Comparison of ENCODE assay signal across 8 mouse cellular contexts in the genomic region with DNA sequence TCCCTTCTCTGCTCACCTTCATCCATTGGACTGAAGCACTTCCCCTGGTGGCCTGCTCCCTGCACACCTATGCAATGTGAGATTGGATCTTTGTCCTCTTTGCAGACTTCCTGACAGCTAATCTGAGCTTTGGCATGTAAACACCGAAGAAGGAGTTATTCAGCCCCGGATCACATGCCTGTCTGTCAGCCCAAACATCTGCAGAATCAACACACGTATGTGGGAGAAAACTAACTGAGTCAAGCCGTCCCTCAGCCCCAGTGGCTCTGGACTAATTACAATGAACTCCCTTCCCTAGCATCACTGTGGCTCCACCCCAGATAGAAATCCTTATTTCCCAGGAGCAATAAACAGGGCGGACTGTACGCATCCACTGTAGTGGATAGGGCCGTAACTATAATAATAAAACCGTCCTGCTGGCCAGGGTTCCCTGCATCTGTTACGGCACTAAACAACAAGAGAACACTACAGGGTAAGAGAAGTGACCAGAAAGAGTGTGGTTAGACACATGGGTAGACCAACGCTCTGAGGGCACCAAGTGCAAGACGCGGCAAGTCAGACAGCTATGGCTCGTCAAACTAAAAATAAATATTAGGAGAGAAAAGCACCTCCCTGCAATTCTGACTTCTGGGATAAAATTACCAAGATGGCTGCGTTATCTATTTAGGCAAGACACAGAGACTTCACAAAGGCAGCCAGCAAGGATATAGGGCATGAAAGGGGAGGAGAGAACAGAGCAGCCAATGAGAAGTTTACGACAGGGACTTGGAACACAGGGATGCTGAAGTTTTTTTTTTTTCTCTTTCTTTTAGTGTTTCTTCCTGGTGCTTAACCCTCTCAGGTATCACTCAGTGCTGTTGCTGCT. TPM values are rescaled to one million over a fixed set of nuclear protein-coding genes. Genes with fewer than 3 reads are reported as not detected.
DNase-seq lines count a peak whose midpoint lies in the region; ATAC-seq and TF ChIP-seq lines count a peak whose summit lies in the region.

No protein-coding gene starts in this region.

- TF ChIP-seq POLR2A in CH12.LX (IDR thresholded peaks at IDR 0.05; ENCODE audit: low read depth, low read length): no peak

- H3K4me2 ChIP-seq in CH12.LX (ENCODE audit: insufficient read depth, low read depth, poor library complexity, severe bottlenecking): 0 out of 2 replicates have a peak overlapping the region, but pooled peaks have one; percentile 86
- H3K4me2 ChIP-seq in embryonic facial prominence, embryonic 11.5 days (ENCODE audit: low read depth, low read length): peak overlapping the region; percentile 87
- H3K4me2 ChIP-seq in heart, embryonic 14.5 days (ENCODE audit: low read length): peak overlapping the region; percentile 76

- dilution Hi-C loops in CH12.LX (cut with MboI; ENCODE audit: extremely low pct_ligation_motif_present, extremely low pct_unique_long_range_greater_than_20kb, low sequenced_read_pairs): no loop called here

- no peak for ATAC-seq in embryonic facial prominence, embryonic 11.5 days (replicated peaks; ENCODE audit: insufficient number of reproducible peaks, low FRiP score, low TSS enrichment, low read depth)
- 0 out of 2 replicates have a peak, but pooled peaks have one; percentile 24 for ATAC-seq in heart, embryonic 14.5 days (ENCODE audit: insufficient number of reproducible peaks, insufficient read depth, low FRiP score, low read depth)

- no peak for TF ChIP-seq RAD21 in CH12.LX (IDR thresholded peaks at IDR 0.05; ENCODE audit: low read depth, low read length)

- no peak overlapping the region for H3K4me3 ChIP-seq in CH12.LX (replicated peaks in 1 of 3; ENCODE audit: low read depth in 2 of 3, low read length in 2 of 3, poor library complexity in 1 of 3)
- peak overlapping the region; percentile 59 for H3K4me3 ChIP-seq in embryonic facial prominence, embryonic 11.5 days (ENCODE audit: low read depth, low read length)
- peak overlapping the region; percentile 41 to 66 for H3K4me3 ChIP-seq in heart, embryonic 14.5 days (ENCODE audit: control insufficient read depth in 1 of 2, insufficient read depth in 1 of 2, low read depth in 1 of 2, low read length in 2 of 2)

- TF ChIP-seq EP300 in CH12.LX (IDR thresholded peaks at IDR 0.05; ENCODE audit: low read length): no peak

- no peak overlapping the region for H3K27ac ChIP-seq in CH12.LX (ENCODE audit: insufficient read depth, low read depth)
- peak overlapping the region; percentile 20; the same call in 1 of the 2 replicates for H3K27ac ChIP-seq in embryonic facial prominence, embryonic 11.5 days (replicated peaks; ENCODE audit: low read depth, low read length)
- peak overlapping the region; percentile 81 to 92 for H3K27ac ChIP-seq in heart, embryonic 14.5 days (replicated peaks in 1 of 2; ENCODE audit: control insufficient read depth in 1 of 2, insufficient read depth in 1 of 2, low read depth in 2 of 2, low read length in 2 of 2)

- 14% methylated on average over 15 of the region's 15 CpGs for WGBS in embryonic facial prominence, embryonic 11.5 days
- 8% methylated on average over 15 of the region's 15 CpGs for WGBS in heart, embryonic 14.5 days

- in situ Hi-C loops in CH12.LX (cut with MboI; ENCODE audit: low pct_ligation_motif_present, low pct_unique_long_range_greater_than_20kb, low sequenced_read_pairs): loop anchor here (25.0 kb wide), 1 partner anchor 1015 kb away; no protein-coding TSS in a partner anchor

- no peaks in the 10 kb centered on the region for H3K79me2 ChIP-seq in CH12.LX (replicated peaks; ENCODE audit: control insufficient read depth, extremely low read depth, insufficient read depth, poor library complexity, severe bottlenecking)

- H3K36me3 ChIP-seq in CH12.LX (replicated peaks in 1 of 2; ENCODE audit: control insufficient read depth in 1 of 2, insufficient read depth in 1 of 2, low read length in 1 of 2): peaks cover 0 to 4% of the 10 kb centered on the region in 2 experiments
- H3K36me3 ChIP-seq in embryonic facial prominence, embryonic 11.5 days (replicated peaks; ENCODE audit: control insufficient read depth, insufficient read depth, low read depth, low read length): no peaks in the 10 kb centered on the region
- H3K36me3 ChIP-seq in heart, embryonic 14.5 days (ENCODE audit: control insufficient read depth, insufficient read depth, low read length): 0 out of 2 replicates have a peak, but pooled peaks cover 2% of the 10 kb centered on the region

- TF ChIP-seq CTCF in CH12.LX (conservative IDR thresholded peaks at IDR 0.05 in 1 of 2, IDR thresholded peaks at IDR 0.05 in 1 of 2; ENCODE audit: low read depth in 2 of 2, low read length in 2 of 2): no peak

- H3K4me1 ChIP-seq in CH12.LX (ENCODE audit: control insufficient read depth in 1 of 2, insufficient read depth in 2 of 2): peaks cover 0 to 15% of the 10 kb centered on the region in 2 experiments; a peak in 2 of 4 replicates
- H3K4me1 ChIP-seq in embryonic facial prominence, embryonic 11.5 days (ENCODE audit: control insufficient read depth, insufficient read depth, low read length): no peaks in the 10 kb centered on the region
- peaks cover 4 to 24% of the 10 kb centered on the region in 2 experiments; a peak in 3 of 4 replicates for H3K4me1 ChIP-seq in heart, embryonic 14.5 days (ENCODE audit: control insufficient read depth in 2 of 2, insufficient read depth in 2 of 2, low read length in 2 of 2)

- H3K9me3 ChIP-seq in CH12.LX (replicated peaks; ENCODE audit: low read length): peaks cover 7% of the 10 kb centered on the region
- no peaks in the 10 kb centered on the region for H3K9me3 ChIP-seq in embryonic facial prominence, embryonic 11.5 days (replicated peaks; ENCODE audit: control insufficient read depth, low read length)
- H3K9me3 ChIP-seq in heart, embryonic 14.5 days (ENCODE audit: control insufficient read depth, low read length): no peaks in the 10 kb centered on the region

- H3K27me3 ChIP-seq in CH12.LX (replicated peaks): no peaks in the 10 kb centered on the region
- no peaks in the 10 kb centered on the region for H3K27me3 ChIP-seq in embryonic facial prominence, embryonic 11.5 days (ENCODE audit: control insufficient read depth, insufficient read depth, low read length)
- H3K27me3 ChIP-seq in heart, embryonic 14.5 days (ENCODE audit: control insufficient read depth, insufficient read depth, low read length): no peaks in the 10 kb centered on the region

- H3K9ac ChIP-seq in CH12.LX (ENCODE audit: insufficient read depth, low read depth): no peak overlapping the region
- 0 out of 2 replicates have a peak overlapping the region, but pooled peaks have one; percentile 13 for H3K9ac ChIP-seq in embryonic facial prominence, embryonic 11.5 days (replicated peaks; ENCODE audit: low read length)
- H3K9ac ChIP-seq in heart, embryonic 14.5 days (ENCODE audit: low read length): peak overlapping the region; percentile 91

- no peak for DNase-seq in CH12.LX (ENCODE audit: extremely low read depth)
- DNase-seq in embryonic facial prominence, embryonic 11.5 days (ENCODE audit: low spot score): peak; percentile 41
- peak; percentile 47 for DNase-seq in lung, postnatal 10 days
- no peak for DNase-seq in spleen, adult 12 weeks (ENCODE audit: low spot score)
- DNase-seq in thymus, postnatal 4 days: no peak
- no peak for DNase-seq in cerebellum, postnatal 14 days
- no peak for DNase-seq in adrenal gland, postnatal 4 days (ENCODE audit: low spot score in 2 of 2)

TF ChIP-seq in CH12.LX, 34 proteins besides CTCF, POLR2A, EP300 and RAD21:
- no peak for TF ChIP-seq ZNF384 (IDR thresholded peaks at IDR 0.05; ENCODE audit: low read depth, low read length)
- no peak for TF ChIP-seq USF2 (conservative IDR thresholded peaks at IDR 0.05; ENCODE audit: low read depth, low read length)
- no peak for TF ChIP-seq CHD2 (IDR thresholded peaks at IDR 0.05; ENCODE audit: low read length)
- no peak for TF ChIP-seq MAFK (IDR thresholded peaks at IDR 0.05; ENCODE audit: insufficient replicate concordance, low read length)
- no peak for TF ChIP-seq ELF1 (IDR thresholded peaks at IDR 0.05; ENCODE audit: low read depth, low read length)
- TF ChIP-seq UBTF (IDR thresholded peaks at IDR 0.05; ENCODE audit: low read depth, low read length): no peak
- no peak for TF ChIP-seq ETS1 (conservative IDR thresholded peaks at IDR 0.05; ENCODE audit: low read depth, low read length)
- no peak for TF ChIP-seq BHLHE40 (IDR thresholded peaks at IDR 0.05; ENCODE audit: low read depth, low read length)
- TF ChIP-seq HCFC1 (IDR thresholded peaks at IDR 0.05; ENCODE audit: low read depth, low read length): no peak
- no peak for TF ChIP-seq MAZ (IDR thresholded peaks at IDR 0.05; ENCODE audit: low read depth, low read length)
- no peak for TF ChIP-seq KAT2A (IDR thresholded peaks at IDR 0.05; ENCODE audit: insufficient replicate concordance, low read length)
- no peak for TF ChIP-seq SMC3 (IDR thresholded peaks at IDR 0.05; ENCODE audit: low read depth, low read length)
- TF ChIP-seq RCOR1 (conservative IDR thresholded peaks at IDR 0.05; ENCODE audit: low read depth, low read length): no peak

RNA-seq across cellular contexts. Expression of gene Tgfb2, which starts 3.2 kb away (rescaled TPM):
- total RNA-seq in CH12.LX (2012; rRNA removed) (0.04 and 0.17 TPM in 2 replicates), CH12.LX (2014; rRNA removed) (not detected in 2 replicates)
- polyA plus RNA-seq in CH12.LX (2012; ENCODE audit: insufficient read length, low read depth): 0.11 TPM in 1 of 2 replicates, not detected in the other
- 38.5 and 53.7 TPM in 2 replicates for polyA plus RNA-seq in embryonic facial prominence, embryonic 11.5 days (2014; fragmentation: Nextera tagmentation; extraction: Ambion mirVana)
- polyA plus RNA-seq in heart, embryonic 14.5 days (2014; fragmentation: Nextera tagmentation; extraction: Ambion mirVana): 50.0 and 50.5 TPM in 2 replicates
- total RNA-seq in adrenal gland, postnatal 4 days (2021): 1 to 10 TPM; 7.3 to 7.9 TPM

RNA-seq across cellular contexts. Expression of gene Rrp15, which starts 46.5 kb away (rescaled TPM):
- total RNA-seq in CH12.LX (2012; rRNA removed): 83.8 and 112 TPM in 2 replicates
- total RNA-seq in CH12.LX (2014; rRNA removed): 172 and 193 TPM in 2 replicates
- polyA plus RNA-seq in CH12.LX (2012; ENCODE audit: insufficient read length, low read depth): 176 and 242 TPM in 2 replicates
- polyA plus RNA-seq in embryonic facial prominence, embryonic 11.5 days (2014; fragmentation: Nextera tagmentation; extraction: Ambion mirVana): 86.4 and 87.4 TPM in 2 replicates
- polyA plus RNA-seq in heart, embryonic 14.5 days (2014; fragmentation: Nextera tagmentation; extraction: Ambion mirVana): 29.8 and 32.6 TPM in 2 replicates
- 10 to 100 TPM; 33.0 to 34.6 TPM for total RNA-seq in adrenal gland, postnatal 4 days (2021)

Comparison
In these comparisons a context has a peak if more than half of its experiments do, and no peak if none do; other contexts are left out.
1. DNase-seq: peak in embryonic facial prominence, embryonic 11.5 days (single experiment) and lung, postnatal 10 days (single experiment); none in CH12.LX (single experiment), spleen, adult 12 weeks (single experiment), thymus, postnatal 4 days (single experiment), cerebellum, postnatal 14 days (0 of 2) and adrenal gland, postnatal 4 days (0 of 2).
2. H3K4me3 ChIP-seq: peak in embryonic facial prominence, embryonic 11.5 days (single experiment) and heart, embryonic 14.5 days (2 of 2); none in CH12.LX (0 of 3).
3. RNA of gene Tgfb2, which starts 3.2 kb away (polyA plus RNA-seq): 50.0 to 50.5 TPM in heart, embryonic 14.5 days and 38.5 to 53.7 TPM in embryonic facial prominence, embryonic 11.5 days; 0.11 TPM in CH12.LX; every median in the first group is over 10 times any median in the second.
4. Peak in every context shown above with its lines, with median percentiles within 50 percentile points of each other: H3K4me2 ChIP-seq.